Mouse (Mus musculus) cerebellum, adult 11 months (tissue): ENCODE data around the gene Rtn4rl1.
A peak's percentile ranks its signal among the peaks of the same experiment; 100 is the strongest.

Experiments used
- DNase-seq: peaks from one replicate; pipeline ENCODE4 v3.0.0; 2022

Rtn4rl1 gene

GRCm38 (mm10) chr11:75193256-75194071, at the start of gene Rtn4rl1:
Gene Rtn4rl1, plus strand, starts transcription at chr11:75193783.
- peak; percentile 80 for DNase-seq

- DNase-seq, result no peak
These were observed 47.7 kb upstream of the Rtn4rl1 start for GRCm38 (mm10) chr11:75145841-75146240.

GRCm38 (mm10) chr11:75147106-75147845, 46.3 kb upstream of the Rtn4rl1 start:
- DNase-seq, result no peak

- no peak for DNase-seq
These were observed 45.8 kb upstream of the Rtn4rl1 start for GRCm38 (mm10) chr11:75147846-75148168.

- no peak for DNase-seq
These were observed 45.1 kb upstream of the Rtn4rl1 start for GRCm38 (mm10) chr11:75148332-75149035.

- no peak for DNase-seq
These were observed 43.2 kb upstream of the Rtn4rl1 start for GRCm38 (mm10) chr11:75150346-75150745.

- peak; percentile 77 for DNase-seq
These were observed 40.7 kb upstream of the Rtn4rl1 start for GRCm38 (mm10) chr11:75152603-75153557.

- DNase-seq, result no peak
These were observed 39.5 kb upstream of the Rtn4rl1 start for GRCm38 (mm10) chr11:75154053-75154585.

- DNase-seq, result no peak
These were observed 37.6 kb upstream of the Rtn4rl1 start for GRCm38 (mm10) chr11:75155985-75156384.

- DNase-seq, result no peak
These were observed 37.2 kb upstream of the Rtn4rl1 start for GRCm38 (mm10) chr11:75156416-75156815.

- no peak for DNase-seq
These were observed 36.5 kb upstream of the Rtn4rl1 start for GRCm38 (mm10) chr11:75157037-75157436.

- no peak for DNase-seq
These were observed 35.7 kb upstream of the Rtn4rl1 start for GRCm38 (mm10) chr11:75157901-75158300.

GRCm38 (mm10) chr11:75158432-75158831, 35.2 kb upstream of the Rtn4rl1 start:
- no peak for DNase-seq

GRCm38 (mm10) chr11:75159564-75159963, 34.0 kb upstream of the Rtn4rl1 start:
- DNase-seq, result no peak

- DNase-seq, result no peak
These were observed 32.6 kb upstream of the Rtn4rl1 start for GRCm38 (mm10) chr11:75160954-75161353.

- DNase-seq, result no peak
These were observed 32.1 kb upstream of the Rtn4rl1 start for GRCm38 (mm10) chr11:75161417-75162008.

- DNase-seq, result peak; percentile 5
These were observed 30.9 kb upstream of the Rtn4rl1 start for GRCm38 (mm10) chr11:75162591-75163080.

GRCm38 (mm10) chr11:75163379-75163778, 30.2 kb upstream of the Rtn4rl1 start:
- DNase-seq, result no peak

GRCm38 (mm10) chr11:75164051-75164450, 29.5 kb upstream of the Rtn4rl1 start:
- DNase-seq, result no peak

GRCm38 (mm10) chr11:75164750-75165149, 28.8 kb upstream of the Rtn4rl1 start:
- peak; percentile 16 for DNase-seq

- peak; percentile 49 for DNase-seq
These were observed 28.0 kb upstream of the Rtn4rl1 start for GRCm38 (mm10) chr11:75165441-75166192.
